Mouse (Mus musculus) E14TG2a.4 (cell line): ENCODE data around the gene Txndc15.

Experiments used
- CTCF ChIP-seq: conservative IDR thresholded peaks from 2 replicates; pipeline ENCODE4 v1.5.1; 2014; ENCODE audit warnings: low read length
- POU5F1 ChIP-seq: IDR thresholded peaks from 2 replicates; pipeline ENCODE4 v1.6.1; 2014; ENCODE audit warnings: low read length, borderline replicate concordance

DNA sequence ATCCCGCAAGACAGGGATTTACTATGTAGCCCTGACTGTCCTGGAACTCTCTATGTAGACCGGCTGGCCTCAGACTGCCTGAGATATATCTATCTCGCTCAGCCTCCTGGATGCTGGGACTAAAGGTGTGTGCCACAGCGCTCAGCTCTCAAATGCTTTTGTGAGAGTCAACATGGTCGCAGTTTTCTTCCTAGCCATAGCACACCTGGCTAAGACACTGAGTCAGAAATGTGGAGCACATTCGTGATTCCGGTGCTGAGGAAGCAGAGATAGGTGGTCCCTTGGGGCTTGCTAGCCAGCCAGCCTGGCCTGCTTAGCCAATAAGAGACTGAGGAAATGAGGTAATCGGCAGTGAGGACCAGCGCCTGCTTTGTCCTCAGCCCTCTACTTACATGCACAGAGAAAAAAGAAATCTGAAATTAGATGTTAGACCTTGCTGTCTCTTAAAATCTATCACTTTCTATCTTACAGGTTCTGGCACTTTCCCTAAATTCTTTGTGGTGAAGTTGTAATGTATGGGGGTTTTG lies 28.3 kb upstream of the Txndc15 start:
- TF ChIP-seq CTCF (no peak), POU5F1 (no peak)
